Mouse (Mus musculus) lung, embryonic 15.5 days (tissue): ENCODE results near the gene Vcpkmt. TPM values are rescaled to one million over a fixed set of nuclear protein-coding genes. Genes with fewer than 3 reads are reported as not detected.
A peak's percentile ranks its signal among the peaks of the same experiment; 100 is the strongest.

Experiments used
- ATAC-seq: fragments of 200-750 bp; cut with Nextera tagmentation; 2 replicates; pipeline ENCODE4 v1.8.0; 2017; ENCODE audit warnings: moderate number of reproducible peaks, borderline replicate concordance; ENCODE audit not compliant: low FRiP score, low TSS enrichment; ENCODE audit errors: extremely low read depth
- H3K27ac ChIP-seq: fragments of 300-500 bp; sonication (generic); 2 replicates; pipeline ENCODE4 v1.5.1; 2015; ENCODE audit warnings: moderate library complexity, mild to moderate bottlenecking, inconsistent platforms
- H3K27me3 ChIP-seq: fragments of 300-500 bp; sonication (generic); 2 replicates; pipeline ENCODE4 v1.6.1; 2015; ENCODE audit warnings: inconsistent platforms
- H3K36me3 ChIP-seq: fragments of 300-500 bp; sonication (generic); 2 replicates; pipeline ENCODE4 v1.6.1; 2015; ENCODE audit warnings: inconsistent platforms
- H3K4me1 ChIP-seq: fragments of 300-500 bp; sonication (generic); 2 replicates; pipeline ENCODE4 v1.6.1; 2015; ENCODE audit warnings: inconsistent platforms
- H3K4me2 ChIP-seq: fragments of 300-500 bp; sonication (generic); 2 replicates; pipeline ENCODE4 v1.6.1; 2015; ENCODE audit warnings: inconsistent platforms, mild to moderate bottlenecking, moderate library complexity
- H3K4me3 ChIP-seq: fragments of 300-500 bp; sonication (generic); 2 replicates; pipeline ENCODE4 v1.5.1; 2015; ENCODE audit warnings: mild to moderate bottlenecking, inconsistent platforms
- H3K9ac ChIP-seq: fragments of 300-500 bp; sonication (generic); 2 replicates; pipeline ENCODE4 v1.6.1; 2015; ENCODE audit warnings: inconsistent platforms
- H3K9me3 ChIP-seq: fragments of 300-500 bp; sonication (generic); 2 replicates; pipeline ENCODE4 v1.6.1; 2016; ENCODE audit warnings: inconsistent platforms
- WGBS: fragments of 180-500 bp; shearing (Covaris S2); methylation state at CpG from one replicate; pipeline ENCODE4 v1.1.7; 2015; 5-methylcytosine and 5-hydroxymethylcytosine counted together
- microRNA-seq: library from miRNA; unstranded; fragments of <30 nt; microRNA quantifications from one replicate; pipeline ENCODE4, GENCODE M21; 2016
- polyA plus RNA-seq: library from polyadenylated mRNA; unstranded; fragments of >200 nt; fragmentation: Nextera tagmentation; extraction: Ambion mirVana; gene quantifications from 2 replicates; pipeline ENCODE4 v1.2.1, GENCODE M21; 2015

The Vcpkmt gene
- polyA plus RNA-seq, 1 experiment from 2014 or later, result 23.4 TPM

GRCm38 (mm10) chr12:69537675-69538361, 45.0 kb downstream of the Vcpkmt start:
- Histone ChIP-seq H3K4me2 (peak overlapping the region; percentile 51), H3K9me3 (no peaks in the 10 kb centered on the region), H3K4me1 (peaks cover 32% of the 10 kb centered on the region), H3K27me3 (no peaks in the 10 kb centered on the region), H3K4me3 (peak overlapping the region; percentile 7), H3K36me3 (no peaks in the 10 kb centered on the region), H3K27ac (peak overlapping the region; percentile 92), H3K9ac (no peak overlapping the region)
- 12% methylated on average over 19 of the region's 19 CpGs for whole genome bisulfite sequencing
- ATAC-seq, result 0 out of 2 replicates have a peak, but pooled peaks have one; percentile 36

DNA sequence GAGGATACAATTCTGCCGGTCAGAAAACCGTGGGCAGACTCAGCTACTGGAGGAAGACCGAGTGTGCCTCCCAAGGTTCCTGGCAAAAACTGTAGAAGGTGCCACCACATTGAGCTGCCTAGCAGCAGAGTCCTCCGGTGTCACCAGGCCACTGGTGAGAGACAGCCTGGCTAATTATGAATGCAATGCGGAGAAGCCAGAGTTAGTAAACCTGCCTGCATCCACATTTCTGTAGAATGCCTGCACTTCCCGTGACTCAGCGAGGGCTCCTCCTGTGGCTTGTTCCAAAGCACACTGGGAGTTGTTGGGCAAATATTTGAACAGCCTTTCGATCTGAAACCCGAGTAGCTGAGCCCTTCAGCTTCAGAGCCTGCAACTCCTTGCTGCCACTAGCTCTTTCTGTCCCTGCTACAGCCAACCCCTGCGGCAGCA, 45.6 kb downstream of the Vcpkmt start:
- no peaks in the 10 kb centered on the region for H3K27me3 ChIP-seq
- peaks cover 32% of the 10 kb centered on the region for H3K4me1 ChIP-seq
- no peaks in the 10 kb centered on the region for H3K36me3 ChIP-seq
- peak overlapping the region; percentile 14; the same call in 1 of the 2 replicates for H3K9ac ChIP-seq
- no peak overlapping the region for H3K4me3 ChIP-seq
- H3K27ac ChIP-seq, result peak overlapping the region; percentile 92
- no peaks in the 10 kb centered on the region for H3K9me3 ChIP-seq
- peak overlapping the region; percentile 51 for H3K4me2 ChIP-seq
- ATAC-seq, result peak; percentile 64; the same call in 1 of the 2 replicates
- WGBS, result 14% methylated on average over 10 of the region's 10 CpGs

- peaks cover 32% of the 10 kb centered on the region for H3K4me1 ChIP-seq
- WGBS, result 61% methylated on average over 10 of the region's 10 CpGs
- peak overlapping the region; percentile 51 for H3K4me2 ChIP-seq
- no peak overlapping the region for H3K4me3 ChIP-seq
- no peaks in the 10 kb centered on the region for H3K27me3 ChIP-seq
- peak overlapping the region; percentile 92 for H3K27ac ChIP-seq
- ATAC-seq, result no peak
- no peaks in the 10 kb centered on the region for H3K9me3 ChIP-seq
- H3K36me3 ChIP-seq, result no peaks in the 10 kb centered on the region
- H3K9ac ChIP-seq, result peak overlapping the region; percentile 14; the same call in 1 of the 2 replicates
These were observed 46.1 kb downstream of the Vcpkmt start for GRCm38 (mm10) chr12:69536616-69537242.

DNA sequence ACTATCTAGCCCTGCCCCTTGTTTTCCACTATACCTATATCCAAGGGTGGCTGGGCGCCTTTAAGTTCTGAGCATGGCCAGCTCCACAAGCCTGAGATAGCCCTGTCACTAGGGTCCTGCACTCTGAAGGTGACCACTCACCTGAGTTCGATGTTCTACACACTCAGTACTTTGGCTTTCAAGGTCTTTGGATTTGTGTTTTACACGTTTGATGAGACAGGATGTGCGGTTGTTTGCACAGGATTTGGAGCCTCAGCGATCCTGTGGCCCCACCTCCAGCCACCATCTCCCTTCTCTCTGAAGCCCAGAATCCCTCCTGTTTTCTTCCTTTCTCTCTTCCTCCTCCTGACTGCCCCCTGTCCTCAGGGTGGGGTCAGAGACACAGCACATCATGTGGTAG, 49.6 kb downstream of the Vcpkmt start:
- Histone ChIP-seq H3K4me1 (peaks cover 22% of the 10 kb centered on the region), H3K9me3 (no peaks in the 10 kb centered on the region), H3K27me3 (no peaks in the 10 kb centered on the region), H3K4me2 (no peak overlapping the region), H3K36me3 (no peaks in the 10 kb centered on the region), H3K4me3 (no peak overlapping the region), H3K27ac (no peak overlapping the region), H3K9ac (no peak overlapping the region)
- WGBS, result 75% methylated on average over 5 of the region's 5 CpGs
- no peak for ATAC-seq

DNA sequence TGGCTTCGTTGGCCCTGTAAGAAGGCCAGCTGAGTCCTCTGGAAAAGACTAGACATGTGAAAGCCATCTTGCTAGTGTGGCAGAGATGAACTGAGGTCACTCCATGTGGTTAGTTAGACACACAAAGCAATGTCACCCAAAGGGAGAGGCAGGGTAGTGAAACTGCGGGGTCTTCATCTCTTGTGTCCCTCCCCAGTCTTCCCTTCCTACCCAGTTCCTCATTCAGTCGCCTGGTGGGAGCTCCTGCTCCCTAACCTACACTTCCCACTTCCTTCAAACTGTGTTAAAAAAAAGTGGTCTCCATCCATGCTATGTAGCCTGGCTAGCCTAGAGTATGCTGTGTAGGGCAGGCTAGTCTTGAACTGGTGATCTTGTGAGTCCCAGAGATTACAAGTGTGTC, 50.3 kb downstream of the Vcpkmt start:
- H3K9me3 ChIP-seq, result no peaks in the 10 kb centered on the region
- H3K27me3 ChIP-seq, result no peaks in the 10 kb centered on the region
- H3K4me2 ChIP-seq, result no peak overlapping the region
- H3K4me1 ChIP-seq, result peaks cover 17% of the 10 kb centered on the region
- ATAC-seq, result no peak
- no peaks in the 10 kb centered on the region for H3K36me3 ChIP-seq
- no peak overlapping the region for H3K9ac ChIP-seq
- no peak overlapping the region for H3K4me3 ChIP-seq
- WGBS, result 84% methylated on average over 3 of the region's 3 CpGs
- no peak overlapping the region for H3K27ac ChIP-seq

GRCm38 (mm10) chr12:69532091-69532490, 50.7 kb downstream of the Vcpkmt start:
- WGBS, result 81% methylated on average over 4 of the region's 4 CpGs
- ATAC-seq, result no peak
- no peak overlapping the region for H3K4me3 ChIP-seq
- H3K27me3 ChIP-seq, result no peaks in the 10 kb centered on the region
- peaks cover 13% of the 10 kb centered on the region for H3K4me1 ChIP-seq
- no peak overlapping the region for H3K4me2 ChIP-seq
- H3K36me3 ChIP-seq, result no peaks in the 10 kb centered on the region
- no peak overlapping the region for H3K27ac ChIP-seq
- H3K9me3 ChIP-seq, result no peaks in the 10 kb centered on the region
- H3K9ac ChIP-seq, result no peak overlapping the region

- Histone ChIP-seq H3K4me1 (peaks cover 12% of the 10 kb centered on the region; the same call in 1 of the 2 replicates), H3K27me3 (no peaks in the 10 kb centered on the region), H3K9ac (no peak overlapping the region), H3K4me2 (no peak overlapping the region), H3K9me3 (no peaks in the 10 kb centered on the region), H3K27ac (no peak overlapping the region), H3K36me3 (no peaks in the 10 kb centered on the region), H3K4me3 (no peak overlapping the region)
- 63% methylated on average over 13 of the region's 13 CpGs for WGBS
- ATAC-seq, result no peak
These were observed 53.0 kb downstream of the Vcpkmt start for GRCm38 (mm10) chr12:69529694-69530403.

DNA sequence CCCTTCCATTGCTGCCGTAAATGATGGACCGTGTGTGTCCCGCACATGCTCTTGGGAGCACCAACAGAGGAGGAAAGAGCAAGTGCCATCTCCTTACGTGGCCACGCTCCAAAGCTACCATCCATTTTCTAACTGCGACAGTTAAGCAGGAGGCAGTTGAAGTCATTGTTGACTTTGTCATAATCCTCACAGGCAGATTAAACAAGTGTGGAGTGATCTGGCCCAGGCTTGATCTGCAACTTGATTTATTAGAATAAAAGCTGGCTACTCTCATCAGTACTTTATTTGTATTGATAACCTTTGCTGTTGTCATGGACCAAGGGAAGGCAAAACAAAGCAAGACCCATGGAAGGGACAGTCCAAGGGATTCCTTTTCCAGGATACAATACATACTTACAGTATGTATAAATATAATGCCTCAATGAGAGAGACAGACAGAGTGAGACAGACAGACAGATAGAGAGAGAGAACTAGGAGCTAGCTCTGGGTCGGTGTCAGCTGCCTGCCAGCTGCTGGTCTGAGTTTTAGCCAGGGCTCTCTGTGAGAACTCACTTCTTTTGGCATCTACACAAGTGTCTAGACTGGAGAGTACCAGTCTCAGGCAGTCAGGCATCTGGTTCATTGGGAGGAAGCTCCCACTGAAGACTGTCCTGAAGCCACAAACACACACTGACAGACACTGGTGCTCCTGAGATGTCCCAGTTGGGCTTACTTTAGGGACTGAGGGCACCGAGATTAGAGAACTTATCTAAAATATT, 54.4 kb downstream of the Vcpkmt start:
- ATAC-seq, result peak; percentile 25; the same call in 1 of the 2 replicates
- Histone ChIP-seq H3K9me3 (no peaks in the 10 kb centered on the region), H3K9ac (no peak overlapping the region), H3K4me3 (no peak overlapping the region), H3K4me1 (peaks cover 22% of the 10 kb centered on the region; the same call in 1 of the 2 replicates), H3K36me3 (no peaks in the 10 kb centered on the region), H3K27ac (no peak overlapping the region; the same call in 1 of the 2 replicates), H3K4me2 (no peak overlapping the region), H3K27me3 (no peaks in the 10 kb centered on the region)
- 44% methylated on average over 8 of the region's 8 CpGs for WGBS

Small RNA genes within 50 kb of the gene (microRNA-seq; reads per million reads assigned to microRNA genes)
- not detected for gene Gm23018

Other genes with a start within 250 kb of the Vcpkmt start
- 76.9 and 84.2 TPM in 2 replicates for gene Nemf, start 225.9 kb downstream of the Vcpkmt start, polyA plus RNA-seq
- gene Arf6, start 210.9 kb downstream of the Vcpkmt start, polyA plus RNA-seq, result 50.6 and 54.5 TPM in 2 replicates
- gene Gm9887, start 210.6 kb downstream of the Vcpkmt start, polyA plus RNA-seq, result 1.8 and 1.9 TPM in 2 replicates
- 7.5 and 8.9 TPM in 2 replicates for gene Sos2, start 98.8 kb upstream of the Vcpkmt start, polyA plus RNA-seq
- 14.6 and 14.9 TPM in 2 replicates for gene L2hgdh, start 141.8 kb upstream of the Vcpkmt start, polyA plus RNA-seq
- 28.3 and 30.0 TPM in 2 replicates for gene Atp5s, start 141.9 kb upstream of the Vcpkmt start, polyA plus RNA-seq
- gene Cdkl1, start 208.2 kb upstream of the Vcpkmt start, polyA plus RNA-seq, result 1.4 and 1.6 TPM in 2 replicates